Mouse (Mus musculus): ENCODE results near the gene Rgs7bp. TPM values are rescaled to one million over a fixed set of nuclear protein-coding genes. Genes with fewer than 3 reads are reported as not detected.

Rgs7bp gene
- total and polyA plus RNA-seq, 3 experiments, result not detected

DNA sequence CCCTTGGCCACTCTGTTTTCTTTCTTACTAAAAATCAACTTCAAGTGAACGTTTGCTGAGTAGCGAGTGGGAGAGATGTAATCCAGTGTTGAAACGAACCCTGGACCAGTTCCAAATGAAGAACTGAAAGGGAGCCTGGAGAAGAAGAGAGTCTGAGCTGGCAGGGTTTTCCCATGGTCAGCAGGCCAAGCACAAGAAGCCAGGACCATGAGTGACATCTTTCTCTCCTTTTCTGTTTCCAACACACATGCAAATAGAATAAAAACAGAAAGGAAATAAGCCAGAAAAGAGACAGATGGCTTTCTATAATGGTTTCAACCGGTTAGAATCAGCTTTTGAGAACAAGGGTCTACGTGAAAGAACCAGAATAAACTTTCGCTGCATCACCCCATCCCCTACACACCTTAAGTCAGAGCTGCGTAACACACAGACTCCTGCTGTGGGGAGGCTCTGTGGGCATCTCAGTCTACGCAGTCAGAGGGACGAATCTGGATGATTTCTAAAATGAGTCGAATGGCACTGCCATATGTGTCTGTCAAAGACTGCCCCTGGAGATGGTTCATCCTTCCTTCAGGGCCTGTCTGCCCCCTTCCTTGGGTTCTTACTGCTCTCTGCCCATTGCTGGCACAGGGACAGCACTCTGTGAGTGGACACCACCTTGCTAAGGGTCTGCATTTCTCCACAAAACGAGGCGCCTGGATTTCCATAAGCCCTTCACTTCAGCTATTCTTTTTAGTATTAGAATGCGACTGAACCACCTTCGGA is 93.6 kb downstream of the Rgs7bp start:
- dilution Hi-C loops (cut with MboI; ENCODE audit: extremely low pct_ligation_motif_present, extremely low pct_unique_long_range_greater_than_20kb, low sequenced_read_pairs) (no loop called here), in situ Hi-C loops (cut with MboI; ENCODE audit: low pct_ligation_motif_present, low pct_unique_long_range_greater_than_20kb, low sequenced_read_pairs) (loop anchor here (25.0 kb wide), 1 partner anchor 426 kb away; no protein-coding TSS in a partner anchor)
- no peak for DNase-seq (ENCODE audit: extremely low read depth)
- H3K27ac ChIP-seq (ENCODE audit: insufficient read depth, low read depth), result no peak overlapping the region
- H3K4me1 ChIP-seq (ENCODE audit: control insufficient read depth in 1 of 2, insufficient read depth in 2 of 2), result no peaks in the 10 kb centered on the region
- H3K4me3 ChIP-seq (replicated peaks in 1 of 3; ENCODE audit: low read depth in 2 of 3, low read length in 2 of 3, poor library complexity in 1 of 3), result no peak overlapping the region
- no peaks in the 10 kb centered on the region for H3K9me3 ChIP-seq (replicated peaks; ENCODE audit: low read length)
- no peaks in the 10 kb centered on the region for H3K36me3 ChIP-seq (replicated peaks in 1 of 2; ENCODE audit: control insufficient read depth in 1 of 2, insufficient read depth in 1 of 2, low read length in 1 of 2)
- no peaks in the 10 kb centered on the region for H3K79me2 ChIP-seq (replicated peaks; ENCODE audit: control insufficient read depth, extremely low read depth, insufficient read depth, poor library complexity, severe bottlenecking)
- no peaks in the 10 kb centered on the region for H3K27me3 ChIP-seq (replicated peaks)
- H3K9ac ChIP-seq (ENCODE audit: insufficient read depth, low read depth), result no peak overlapping the region
- TF ChIP-seq MAX (IDR thresholded peaks at IDR 0.05; ENCODE audit: low read length) (no peak), TBP (conservative IDR thresholded peaks at IDR 0.05; ENCODE audit: low read depth, low read length) (no peak), ZMIZ1 (IDR thresholded peaks at IDR 0.05; ENCODE audit: low read depth, low read length) (no peak), SMC3 (IDR thresholded peaks at IDR 0.05; ENCODE audit: low read depth, low read length) (no peak), HCFC1 (IDR thresholded peaks at IDR 0.05; ENCODE audit: low read depth, low read length) (no peak), MAZ (IDR thresholded peaks at IDR 0.05; ENCODE audit: low read depth, low read length) (no peak), MEF2A (IDR thresholded peaks at IDR 0.05; ENCODE audit: borderline replicate concordance, low read depth, low read length) (no peak), USF2 (conservative IDR thresholded peaks at IDR 0.05; ENCODE audit: low read depth, low read length) (no peak), RCOR1 (conservative IDR thresholded peaks at IDR 0.05; ENCODE audit: low read depth, low read length) (no peak), ZNF384 (IDR thresholded peaks at IDR 0.05; ENCODE audit: low read depth, low read length) (no peak), IRF4 (IDR thresholded peaks at IDR 0.05; ENCODE audit: low read depth, low read length) (no peak), ZC3H11A (IDR thresholded peaks at IDR 0.05; ENCODE audit: low read depth, low read length) (no peak)
- no peak overlapping the region for H3K4me2 ChIP-seq (ENCODE audit: insufficient read depth, low read depth, poor library complexity, severe bottlenecking)

DNA sequence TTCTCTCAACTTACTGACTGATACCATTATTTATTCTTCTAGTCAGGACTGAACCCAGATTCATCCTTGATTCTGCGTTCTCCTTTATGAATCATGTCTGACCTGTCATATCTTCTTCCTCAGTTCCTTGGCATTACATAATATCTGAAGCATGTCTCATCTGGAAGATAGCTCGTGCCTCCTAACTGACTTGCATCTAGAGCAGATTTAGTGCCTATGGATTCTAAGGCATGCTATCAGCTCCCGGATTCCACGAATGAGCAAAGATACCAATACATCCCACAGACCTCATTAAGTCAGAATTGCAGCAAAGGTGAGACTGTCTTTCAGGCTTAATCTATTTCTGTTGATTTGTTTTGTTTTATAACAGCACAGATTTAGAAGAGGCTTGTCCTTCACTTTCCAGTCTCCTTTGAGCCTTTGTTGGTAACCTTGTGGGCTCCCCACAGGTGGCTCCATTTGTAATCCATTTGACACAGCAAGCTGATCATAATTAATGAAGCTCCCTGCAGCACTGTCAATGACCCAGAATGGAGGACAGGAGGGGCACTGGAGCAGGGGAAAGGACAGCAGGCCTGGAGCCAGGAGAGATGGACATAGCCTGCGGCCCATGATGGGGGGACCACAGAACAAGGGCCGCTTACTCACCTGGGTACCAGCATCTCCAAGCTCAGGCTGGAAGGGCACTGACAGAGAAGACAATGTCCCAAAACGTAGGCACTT is 94.4 kb downstream of the Rgs7bp start:
- Histone ChIP-seq H3K4me1 (ENCODE audit: control insufficient read depth in 1 of 2, insufficient read depth in 2 of 2) (no peaks in the 10 kb centered on the region), H3K9me3 (replicated peaks; ENCODE audit: low read length) (no peaks in the 10 kb centered on the region), H3K79me2 (replicated peaks; ENCODE audit: control insufficient read depth, extremely low read depth, insufficient read depth, poor library complexity, severe bottlenecking) (no peaks in the 10 kb centered on the region), H3K9ac (ENCODE audit: insufficient read depth, low read depth) (no peak overlapping the region), H3K4me2 (ENCODE audit: insufficient read depth, low read depth, poor library complexity, severe bottlenecking) (no peak overlapping the region), H3K36me3 (replicated peaks in 1 of 2; ENCODE audit: control insufficient read depth in 1 of 2, insufficient read depth in 1 of 2, low read length in 1 of 2) (no peaks in the 10 kb centered on the region), H3K27ac (ENCODE audit: insufficient read depth, low read depth) (no peak overlapping the region), H3K4me3 (replicated peaks in 1 of 3; ENCODE audit: low read depth in 2 of 3, low read length in 2 of 3, poor library complexity in 1 of 3) (no peak overlapping the region), H3K27me3 (replicated peaks) (no peaks in the 10 kb centered on the region)
- no peak for TF ChIP-seq POLR2A (IDR thresholded peaks at IDR 0.05; ENCODE audit: low read depth, low read length)
- no peak for TF ChIP-seq CTCF (conservative IDR thresholded peaks at IDR 0.05 in 1 of 2, IDR thresholded peaks at IDR 0.05 in 1 of 2; ENCODE audit: low read depth in 2 of 2, low read length in 2 of 2)
- TF ChIP-seq CHD1 (IDR thresholded peaks at IDR 0.05; ENCODE audit: low read depth, low read length), result no peak
- TF ChIP-seq MEF2A (IDR thresholded peaks at IDR 0.05; ENCODE audit: borderline replicate concordance, low read depth, low read length), result no peak
- TF ChIP-seq USF1 (IDR thresholded peaks at IDR 0.05; ENCODE audit: low read depth, low read length), result no peak
- no peak for TF ChIP-seq RAD21 (IDR thresholded peaks at IDR 0.05; ENCODE audit: low read depth, low read length)
- no peak for TF ChIP-seq SIN3A (IDR thresholded peaks at IDR 0.05; ENCODE audit: low read length)
- TF ChIP-seq RCOR1 (conservative IDR thresholded peaks at IDR 0.05; ENCODE audit: low read depth, low read length), result no peak
- no peak for TF ChIP-seq E2F4 (IDR thresholded peaks at IDR 0.05; ENCODE audit: insufficient replicate concordance, low read depth, low read length)
- TF ChIP-seq POLR2AphosphoS2 (IDR thresholded peaks at IDR 0.05; ENCODE audit: low read depth, low read length), result no peak
- TF ChIP-seq HCFC1 (IDR thresholded peaks at IDR 0.05; ENCODE audit: low read depth, low read length), result no peak
- no peak for TF ChIP-seq MYC (IDR thresholded peaks at IDR 0.05; ENCODE audit: low read depth, low read length)
- TF ChIP-seq MAZ (IDR thresholded peaks at IDR 0.05; ENCODE audit: low read depth, low read length), result no peak
- no peak for TF ChIP-seq BHLHE40 (IDR thresholded peaks at IDR 0.05; ENCODE audit: low read depth, low read length)
- TF ChIP-seq TBP (conservative IDR thresholded peaks at IDR 0.05; ENCODE audit: low read depth, low read length), result no peak
- no peak for TF ChIP-seq ELF1 (IDR thresholded peaks at IDR 0.05; ENCODE audit: low read depth, low read length)
- no peak for TF ChIP-seq IRF4 (IDR thresholded peaks at IDR 0.05; ENCODE audit: low read depth, low read length)
- TF ChIP-seq CHD2 (IDR thresholded peaks at IDR 0.05; ENCODE audit: low read length), result no peak
- TF ChIP-seq MAFK (IDR thresholded peaks at IDR 0.05; ENCODE audit: insufficient replicate concordance, low read length), result no peak
- TF ChIP-seq SMC3 (IDR thresholded peaks at IDR 0.05; ENCODE audit: low read depth, low read length), result no peak
- in situ Hi-C loops (cut with MboI; ENCODE audit: low pct_ligation_motif_present, low pct_unique_long_range_greater_than_20kb, low sequenced_read_pairs) (loop anchor here (25.0 kb wide), 1 partner anchor 427 kb away; no protein-coding TSS in a partner anchor), dilution Hi-C loops (cut with MboI; ENCODE audit: extremely low pct_ligation_motif_present, extremely low pct_unique_long_range_greater_than_20kb, low sequenced_read_pairs) (no loop called here)
- DNase-seq (ENCODE audit: extremely low read depth), result no peak

All from CH12.LX (cell line).